Mouse (Mus musculus) thymus, adult 2 months (tissue): ENCODE data around the gene Hepacam. TPM values are rescaled to one million over a fixed set of nuclear protein-coding genes. Genes with fewer than 3 reads are reported as not detected.

ENCODE experiments used
- DNase-seq: peaks from one replicate; pipeline ENCODE4 v3.0.0; 2021
- H3K27ac ChIP-seq: fragments of 200-500 bp; 2 replicates; pipeline ENCODE4 v1.5.1; 2012; ENCODE audit warnings: low read length, control low read depth; ENCODE audit not compliant: control insufficient read depth, insufficient read depth
- H3K27me3 ChIP-seq: fragments of 200-500 bp; 2 replicates; pipeline ENCODE4 v1.6.1; 2012; ENCODE audit warnings: mild to moderate bottlenecking, low read length, moderate library complexity, mixed read lengths; ENCODE audit not compliant: control insufficient read depth, insufficient read depth
- H3K36me3 ChIP-seq: fragments of 200-500 bp; 2 replicates; pipeline ENCODE4 v1.6.1; 2012; ENCODE audit warnings: mild to moderate bottlenecking, low read length, moderate library complexity; ENCODE audit not compliant: control insufficient read depth, insufficient read depth
- H3K4me1 ChIP-seq: fragments of 200-500 bp; replicated peaks from 2 replicates; pipeline ENCODE4 v1.6.1; 2012; ENCODE audit warnings: low read length; ENCODE audit not compliant: control insufficient read depth, insufficient read depth
- H3K4me3 ChIP-seq: fragments of 200-500 bp; 2 replicates; pipeline ENCODE4 v1.5.1; 2012; ENCODE audit warnings: mild to moderate bottlenecking, low read length, control low read depth, moderate library complexity; ENCODE audit not compliant: control insufficient read depth, insufficient read depth
- CTCF ChIP-seq: fragments of 200-500 bp; IDR thresholded peaks from 2 replicates; pipeline ENCODE4 v1.5.1; 2012; ENCODE audit warnings: mild to moderate bottlenecking, control low read depth, low read length, moderate library complexity, borderline replicate concordance; ENCODE audit not compliant: control insufficient read depth, poor library complexity, insufficient read depth; ENCODE audit errors: extremely low read depth
- POLR2A ChIP-seq: fragments of 200-500 bp; IDR thresholded peaks from 2 replicates; pipeline ENCODE4 v1.6.1; 2012; ENCODE audit warnings: mild to moderate bottlenecking, low read length, control low read depth, moderate library complexity; ENCODE audit not compliant: control insufficient read depth, poor library complexity, insufficient read depth; ENCODE audit errors: extremely low read depth
- WGBS: fragments of 180-500 bp; shearing (Covaris S2); methylation state at CpG from one replicate; pipeline ENCODE4 v1.1.7; 2018; 5-methylcytosine and 5-hydroxymethylcytosine counted together
- polyA plus RNA-seq: library from polyadenylated mRNA; depleted of rRNA; stranded (reverse); fragments of >200 nt; gene quantifications from 2 replicates; pipeline ENCODE4 v1.2.3, GENCODE M21; 2012

Gene Hepacam
- polyA plus RNA-seq, 1 experiment: 0.09 TPM

DNA sequence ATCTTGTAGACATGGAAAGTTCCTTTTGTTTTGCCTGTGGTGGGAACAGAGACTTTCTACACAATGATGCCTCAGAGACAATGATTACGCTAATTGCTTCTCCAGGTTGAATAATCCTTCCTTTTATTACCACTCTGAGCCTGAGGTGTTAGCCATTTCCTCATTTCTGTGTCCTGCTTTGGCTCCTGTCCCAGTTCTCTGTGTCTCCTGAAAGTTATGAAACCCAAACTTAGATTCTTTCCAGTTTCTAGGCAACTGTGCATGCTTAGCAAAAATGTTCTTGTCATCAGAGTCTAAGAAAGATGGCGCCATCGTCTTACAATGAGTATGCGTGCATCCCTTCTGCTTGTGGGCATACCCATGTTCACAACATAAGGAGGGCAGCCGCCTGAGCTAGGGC lies 8.6 kb downstream of the Hepacam start:
- no peak for TF ChIP-seq CTCF
- TF ChIP-seq POLR2A: no peak
- 93% methylated on average over 5 of the region's 5 CpGs for WGBS
- Histone ChIP-seq H3K27me3 (no peaks in the 10 kb centered on the region), H3K4me3 (no peak overlapping the region), H3K4me1 (no peaks in the 10 kb centered on the region), H3K36me3 (no peaks in the 10 kb centered on the region), H3K27ac (no peak overlapping the region)
- DNase-seq: no peak

DNA sequence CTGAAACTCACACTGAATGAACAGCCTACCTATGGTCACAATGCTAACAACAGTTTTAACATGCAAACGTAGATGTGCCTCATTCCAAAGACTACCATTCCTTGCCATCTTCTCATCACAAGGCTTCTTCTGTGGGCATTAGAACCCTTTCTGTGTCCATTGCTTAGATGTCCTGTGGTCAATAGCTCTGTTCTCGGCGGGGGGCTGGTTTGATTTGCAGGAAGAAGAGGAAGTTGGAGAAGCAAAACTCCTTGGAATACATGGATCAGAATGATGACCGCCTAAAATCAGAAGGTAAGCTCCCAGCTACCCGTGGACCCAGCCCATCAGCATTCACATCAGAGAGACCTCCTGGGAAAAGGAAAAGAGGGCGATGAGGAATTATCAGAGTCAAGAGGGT lies 16.0 kb downstream of the Hepacam start:
- no peaks in the 10 kb centered on the region; the same call in 1 of the 2 replicates for H3K27me3 ChIP-seq
- 91% methylated on average over 6 of the region's 6 CpGs for WGBS
- no peak overlapping the region for H3K27ac ChIP-seq
- H3K4me1 ChIP-seq: no peaks in the 10 kb centered on the region
- DNase-seq: no peak
- TF ChIP-seq CTCF (no peak), POLR2A (no peak)
- H3K4me3 ChIP-seq: no peak overlapping the region
- H3K36me3 ChIP-seq: no peaks in the 10 kb centered on the region

GRCm38 (mm10) chr9:37384284-37385182 lies 17.4 kb downstream of the Hepacam start:
- 9% methylated on average over 54 of the region's 54 CpGs for WGBS
- DNase-seq: no peak
- Histone ChIP-seq H3K36me3 (no peaks in the 10 kb centered on the region), H3K27me3 (no peaks in the 10 kb centered on the region; the same call in 1 of the 2 replicates), H3K27ac (no peak overlapping the region), H3K4me3 (no peak overlapping the region), H3K4me1 (no peaks in the 10 kb centered on the region)
- TF ChIP-seq CTCF: no peak
- no peak for TF ChIP-seq POLR2A

- TF ChIP-seq CTCF (no peak), POLR2A (no peak)
- Histone ChIP-seq H3K4me3 (no peak overlapping the region), H3K4me1 (no peaks in the 10 kb centered on the region), H3K36me3 (no peaks in the 10 kb centered on the region), H3K27ac (no peak overlapping the region), H3K27me3 (no peaks in the 10 kb centered on the region)
- no peak for DNase-seq
- 88% methylated on average over 2 of the region's 2 CpGs for WGBS
Observed at GRCm38 (mm10) chr9:37390891-37391290, 23.7 kb downstream of the Hepacam start.

DNA sequence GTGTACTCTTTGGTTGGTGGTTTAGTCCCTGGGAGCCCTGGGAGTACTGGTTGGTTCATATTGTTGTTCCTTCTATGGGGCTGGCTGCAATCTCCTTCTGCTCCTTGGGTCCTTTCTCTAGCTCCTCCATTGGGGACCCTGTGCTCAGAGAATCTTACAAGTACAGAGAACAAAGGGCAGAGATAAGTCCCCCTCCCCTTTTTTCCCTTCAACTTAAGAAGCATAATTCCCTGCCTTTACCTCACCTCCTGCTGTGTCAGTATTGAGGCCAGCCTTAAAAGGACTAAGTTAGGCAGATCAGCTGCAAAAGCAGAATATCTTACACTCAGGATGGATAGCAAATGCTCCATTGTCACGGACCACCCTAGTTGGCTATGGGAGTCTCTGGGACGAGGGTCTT lies 24.9 kb downstream of the Hepacam start:
- WGBS: 92% methylated on average over 2 of the region's 2 CpGs
- Histone ChIP-seq H3K4me1 (no peaks in the 10 kb centered on the region), H3K36me3 (no peaks in the 10 kb centered on the region), H3K27me3 (no peaks in the 10 kb centered on the region), H3K27ac (no peak overlapping the region), H3K4me3 (no peak overlapping the region)
- no peak for DNase-seq
- TF ChIP-seq CTCF (no peak), POLR2A (no peak)

GRCm38 (mm10) chr9:37393482-37394131 lies 26.5 kb downstream of the Hepacam start:
- Histone ChIP-seq H3K27me3 (no peaks in the 10 kb centered on the region), H3K36me3 (no peaks in the 10 kb centered on the region), H3K27ac (no peak overlapping the region), H3K4me1 (no peaks in the 10 kb centered on the region), H3K4me3 (no peak overlapping the region)
- WGBS: 81% methylated on average over 8 of the region's 8 CpGs
- DNase-seq: no peak
- TF ChIP-seq CTCF: no peak
- TF ChIP-seq POLR2A: no peak

DNA sequence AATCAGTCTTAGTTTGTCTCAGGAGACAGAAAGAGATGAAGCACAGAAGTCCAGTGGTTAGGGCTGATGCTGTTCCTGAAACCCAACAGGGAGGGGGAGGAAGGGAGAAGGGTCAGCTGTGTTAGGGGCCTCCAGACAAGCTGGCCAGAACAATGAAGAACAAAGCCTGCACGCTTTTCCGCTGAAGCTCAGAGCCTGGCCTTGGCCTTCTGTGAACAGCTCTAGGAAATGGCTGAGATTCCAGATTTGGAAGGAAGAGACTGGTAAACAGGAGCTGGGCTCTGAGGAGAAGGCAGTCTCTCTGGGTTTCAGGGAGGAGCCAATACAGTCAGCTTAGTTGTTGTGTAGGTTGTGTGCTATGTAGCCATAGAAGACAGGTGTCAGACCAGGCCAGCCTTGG lies 33.4 kb downstream of the Hepacam start:
- no peak for TF ChIP-seq CTCF
- TF ChIP-seq POLR2A: no peak
- WGBS: 98% methylated on average over 2 of the region's 2 CpGs
- Histone ChIP-seq H3K27me3 (no peaks in the 10 kb centered on the region), H3K27ac (no peak overlapping the region), H3K36me3 (no peaks in the 10 kb centered on the region), H3K4me1 (no peaks in the 10 kb centered on the region), H3K4me3 (no peak overlapping the region)
- DNase-seq: no peak
